Mouse (Mus musculus): ENCODE data around the gene Sf3a1.
"Not testable (repeated sequence)": the region's sequence is repeated elsewhere in the genome, so short reads cannot be mapped to it uniquely, and the experiment has no call there.

The Sf3a1 gene

GRCm38 (mm10) chr11:4138964-4139363, 21.2 kb upstream of the Sf3a1 start:
- DNase-seq, result no peak

GRCm38 (mm10) chr11:4141505-4141904, 18.6 kb upstream of the Sf3a1 start:
- no peak for DNase-seq

- no peak for DNase-seq
Measured at GRCm38 (mm10) chr11:4142352-4142751, 17.8 kb upstream of the Sf3a1 start.

- peak; percentile 65 to 79 for DNase-seq
Measured at GRCm38 (mm10) chr11:4143281-4144062, 16.7 kb upstream of the Sf3a1 start.

DNA sequence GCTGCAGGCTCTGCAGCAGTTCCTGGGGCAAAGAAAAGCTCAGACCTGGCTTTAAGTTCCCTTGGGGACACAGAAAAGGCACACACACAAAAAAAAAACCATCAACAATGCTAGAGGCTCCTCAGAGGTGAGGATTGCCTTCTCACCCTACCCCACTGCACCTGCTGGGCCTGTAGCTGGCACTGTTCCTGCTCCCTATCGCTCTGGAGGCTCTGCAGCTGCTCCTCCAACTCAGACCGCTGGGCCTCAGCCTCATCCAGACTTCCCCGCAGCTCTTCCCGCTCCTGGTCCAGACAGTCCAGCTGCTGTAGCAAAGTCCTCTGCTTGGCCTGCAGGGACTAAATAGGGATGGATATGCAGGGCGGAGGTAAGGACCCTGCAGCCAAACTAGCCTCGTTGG, 13.8 kb upstream of the Sf3a1 start:
- no peak for DNase-seq

- no peak for DNase-seq
Measured at GRCm38 (mm10) chr11:4147098-4147497, 13.1 kb upstream of the Sf3a1 start.

- DNase-seq, result no peak
Measured at GRCm38 (mm10) chr11:4148120-4148519, 12.0 kb upstream of the Sf3a1 start.

DNA sequence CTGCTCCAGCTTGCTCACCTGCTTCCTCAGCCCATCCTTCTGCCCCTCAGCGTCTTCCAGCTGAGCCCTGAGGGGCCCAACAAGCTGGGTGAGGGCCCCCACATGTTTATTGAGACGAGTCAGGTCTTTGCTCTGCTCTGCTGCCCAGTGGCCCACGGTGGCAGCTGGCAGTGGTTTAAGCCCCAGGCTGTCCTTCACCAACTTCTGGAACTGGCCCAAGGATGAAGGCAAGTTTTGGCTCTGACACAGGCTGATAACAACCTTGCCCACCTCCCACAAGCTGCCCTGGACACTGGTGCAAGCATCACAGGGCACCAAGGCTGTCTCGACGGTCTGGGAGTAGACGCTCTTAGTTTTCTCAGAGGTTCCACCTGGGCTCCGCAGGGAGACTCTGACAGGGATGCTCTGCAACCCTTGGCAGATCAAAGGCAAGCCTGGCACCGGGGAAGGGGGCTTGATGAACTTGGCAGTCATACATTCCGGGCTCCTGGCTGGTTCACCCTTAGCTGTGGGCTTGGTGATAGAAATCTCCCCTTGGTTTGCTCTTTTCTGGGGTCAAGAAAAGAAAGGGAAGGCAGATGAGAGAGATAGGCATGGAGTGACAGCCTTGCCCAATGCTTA, 11.5 kb upstream of the Sf3a1 start:
- peak in 1 of 2 experiments; percentile 29 for DNase-seq

DNA sequence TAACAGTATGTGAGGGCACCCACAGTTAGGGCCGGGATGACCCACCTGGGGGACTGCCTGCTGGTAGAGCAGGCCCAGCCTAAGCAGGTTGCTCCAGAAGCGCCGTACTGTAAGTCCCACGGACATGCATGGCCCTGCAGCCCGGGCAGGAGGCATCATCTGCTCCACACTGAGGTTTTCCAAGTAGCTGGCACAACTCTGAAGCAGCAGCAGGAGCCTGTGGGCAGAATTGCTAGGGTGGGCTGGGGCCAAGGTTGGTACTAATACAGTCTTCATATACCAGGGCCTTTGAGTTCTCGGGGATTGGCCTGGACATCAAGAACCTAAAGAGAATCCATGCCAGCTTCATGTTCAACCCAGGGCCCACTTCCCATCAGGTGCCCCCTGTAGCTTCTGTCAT, 10.3 kb upstream of the Sf3a1 start:
- peak; percentile 45 to 49 for DNase-seq

DNA sequence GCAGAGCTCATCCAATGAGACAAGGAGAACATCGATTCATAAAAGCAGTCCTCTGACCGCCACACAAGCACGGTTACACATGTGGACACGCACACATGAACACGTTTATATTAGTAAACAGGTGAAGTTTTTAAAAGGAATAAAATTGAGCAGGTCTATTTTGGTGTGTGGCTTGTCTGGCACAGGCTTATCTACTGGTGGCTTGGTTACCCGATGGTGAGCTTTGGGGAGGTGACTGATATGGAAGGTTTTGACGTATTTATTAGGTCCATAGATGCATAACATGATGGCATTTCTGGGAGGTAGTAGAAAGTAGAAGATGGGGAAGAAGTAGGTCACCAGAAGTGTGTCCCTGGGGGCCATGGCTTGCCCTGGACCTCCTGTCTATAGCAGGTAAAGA, 6.5 kb upstream of the Sf3a1 start:
- no peak for DNase-seq

DNA sequence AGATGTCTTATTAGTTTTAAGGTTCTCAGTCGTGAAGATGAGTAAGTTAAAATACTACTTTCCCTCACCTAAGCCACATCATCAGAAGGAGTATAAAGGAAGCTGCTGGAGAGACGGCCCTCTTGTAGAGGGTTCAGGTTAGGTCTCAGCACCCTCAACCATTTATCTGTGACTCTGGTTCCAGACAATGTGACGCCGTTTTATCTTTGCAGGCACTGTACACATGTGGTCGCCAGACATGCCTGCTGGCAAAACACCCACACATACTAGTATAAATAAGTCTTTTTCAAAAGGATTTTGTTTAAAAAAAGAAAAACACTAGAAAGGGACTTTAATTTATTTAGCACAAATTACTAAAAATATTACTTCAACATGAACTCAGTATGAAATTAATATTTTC, 4.5 kb upstream of the Sf3a1 start:
- no peak for DNase-seq

GRCm38 (mm10) chr11:4158676-4159075, 1.5 kb upstream of the Sf3a1 start:
- DNase-seq, result no peak

DNA sequence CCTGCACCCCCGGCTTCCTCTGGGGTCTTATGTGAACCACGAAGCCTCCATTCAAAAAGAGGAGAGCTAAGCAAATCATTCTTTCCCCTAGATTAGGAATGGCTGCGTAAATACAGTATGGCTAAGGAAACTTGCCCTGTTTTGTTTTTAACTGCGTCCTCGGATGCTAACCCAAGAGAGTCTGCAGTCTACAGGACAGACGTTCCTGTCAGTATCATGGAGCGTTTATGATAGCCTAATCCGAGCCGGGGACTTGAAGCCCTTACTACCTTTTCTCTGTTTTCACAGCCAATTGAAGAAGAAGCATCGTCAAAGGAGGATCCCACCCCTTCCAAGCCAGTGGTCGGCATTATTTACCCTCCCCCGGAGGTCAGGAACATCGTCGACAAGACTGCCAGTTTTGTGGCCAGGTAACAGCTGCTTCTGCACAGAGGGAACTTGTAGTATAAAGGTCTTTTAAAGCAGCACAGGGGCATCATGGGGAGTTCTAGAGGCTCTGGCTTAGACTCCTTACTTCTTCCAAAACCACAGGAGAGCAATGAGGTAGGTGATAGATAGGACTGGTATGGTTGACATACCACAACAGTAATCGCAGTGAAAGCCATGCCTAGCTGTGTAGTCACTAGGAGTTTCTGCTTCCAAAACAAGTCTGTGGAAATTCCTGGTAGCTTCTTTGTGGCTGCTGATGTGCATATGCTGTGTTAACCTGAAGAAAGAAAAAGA, 769 bp downstream of the Sf3a1 start:
- no peak for DNase-seq

DNA sequence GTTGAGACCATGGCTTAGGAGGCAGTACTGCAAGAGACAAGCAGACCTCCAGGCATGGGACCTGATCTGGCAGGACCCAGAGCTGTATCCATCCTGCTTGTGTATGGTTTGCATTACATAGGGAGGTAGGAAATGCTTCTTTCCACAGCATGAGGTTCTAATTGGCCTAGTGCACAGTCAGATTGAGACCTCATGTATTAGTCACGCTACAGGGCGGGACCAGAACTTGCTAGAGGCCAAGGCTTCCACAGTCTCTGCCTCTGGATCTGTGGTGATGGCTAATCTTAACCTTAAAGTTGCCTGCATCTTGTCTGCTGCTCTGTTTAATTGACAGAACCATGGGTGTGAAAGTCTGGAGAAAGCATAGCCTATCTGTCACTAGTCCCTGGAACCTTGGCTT, 4.6 kb downstream of the Sf3a1 start:
- no peak for DNase-seq

GRCm38 (mm10) chr11:4166467-4167090, 6.4 kb downstream of the Sf3a1 start:
- DNase-seq, result no peak

DNA sequence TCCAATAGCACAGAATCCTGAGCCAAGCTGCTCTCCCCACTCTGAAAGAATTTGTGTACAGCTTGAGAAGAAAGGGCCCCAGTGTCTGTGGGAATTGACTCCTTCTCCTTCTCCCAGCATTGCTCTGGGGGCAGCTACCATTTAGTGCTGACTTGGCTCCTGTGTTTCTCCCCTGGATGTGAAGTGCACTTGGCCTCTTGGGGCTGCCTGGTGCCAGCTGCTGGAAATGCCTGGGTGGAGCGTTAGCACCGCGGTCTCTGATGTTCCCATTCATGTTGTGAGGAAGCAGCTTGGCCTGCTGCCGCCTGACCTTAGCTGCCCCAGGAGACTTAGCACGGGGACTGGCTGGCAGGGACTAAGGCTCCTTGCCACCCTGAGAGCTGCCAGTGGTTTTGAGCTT, 14.4 kb downstream of the Sf3a1 start:
- DNase-seq, result peak; percentile 31 to 39

GRCm38 (mm10) chr11:4177716-4178115, 17.6 kb downstream of the Sf3a1 start:
- DNase-seq, result peak in 1 of 2 experiments; percentile 30

DNA sequence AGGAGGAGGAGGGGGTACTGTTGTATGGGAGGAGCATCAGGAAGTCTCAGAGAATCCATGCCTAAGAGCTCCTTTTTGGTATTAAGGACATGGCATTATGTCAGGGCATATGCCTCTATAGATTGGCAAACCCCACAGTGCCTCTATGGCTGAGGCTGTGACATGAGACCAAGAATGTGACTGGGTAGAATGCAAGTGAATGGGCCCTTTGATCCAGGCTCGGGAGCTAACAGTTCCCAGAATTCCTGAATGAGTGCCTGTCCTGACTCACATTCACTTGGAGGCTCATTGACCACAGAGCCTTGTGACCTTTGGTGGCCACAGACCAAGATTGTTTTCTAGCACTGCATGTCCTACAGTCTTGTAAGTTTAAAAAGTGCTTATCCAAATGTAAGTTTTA, 21.9 kb downstream of the Sf3a1 start:
- DNase-seq, result no peak

- no peak for DNase-seq
Measured at GRCm38 (mm10) chr11:4183511-4183910, 23.4 kb downstream of the Sf3a1 start.

DNA sequence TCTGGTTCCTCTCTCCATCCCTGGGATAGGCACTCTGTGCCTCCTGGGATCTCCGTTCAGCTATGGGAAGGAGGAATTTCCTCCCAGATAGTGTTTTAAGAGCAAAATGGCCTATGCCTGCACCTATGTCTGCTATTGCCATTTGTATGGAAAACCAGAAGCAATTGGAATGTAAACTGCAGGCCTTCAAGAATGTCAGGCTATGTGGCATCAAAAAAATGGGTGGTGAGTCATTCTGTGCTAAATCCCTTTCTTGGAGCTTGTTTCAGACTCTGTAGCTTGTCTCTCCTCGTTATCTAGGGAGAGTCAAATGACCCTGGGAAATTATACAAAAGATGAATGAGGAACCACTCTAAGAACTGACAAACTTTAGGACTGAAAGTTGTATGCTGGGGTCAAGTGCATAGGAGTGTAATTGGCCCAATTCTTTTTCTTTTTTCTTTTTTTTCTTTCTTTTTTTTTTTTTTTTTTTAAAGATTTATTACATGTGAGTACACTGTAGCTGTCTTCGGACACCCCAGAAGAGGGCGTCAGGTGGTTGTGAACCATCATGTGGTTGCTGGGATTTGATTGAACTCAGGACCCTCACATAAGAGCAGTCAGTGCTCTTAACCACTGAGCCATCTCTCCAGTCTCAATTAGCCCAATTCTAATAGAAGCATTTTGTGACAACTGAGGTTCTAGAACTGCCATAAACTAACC, 24.3 kb downstream of the Sf3a1 start:
- no peak for DNase-seq

DNA sequence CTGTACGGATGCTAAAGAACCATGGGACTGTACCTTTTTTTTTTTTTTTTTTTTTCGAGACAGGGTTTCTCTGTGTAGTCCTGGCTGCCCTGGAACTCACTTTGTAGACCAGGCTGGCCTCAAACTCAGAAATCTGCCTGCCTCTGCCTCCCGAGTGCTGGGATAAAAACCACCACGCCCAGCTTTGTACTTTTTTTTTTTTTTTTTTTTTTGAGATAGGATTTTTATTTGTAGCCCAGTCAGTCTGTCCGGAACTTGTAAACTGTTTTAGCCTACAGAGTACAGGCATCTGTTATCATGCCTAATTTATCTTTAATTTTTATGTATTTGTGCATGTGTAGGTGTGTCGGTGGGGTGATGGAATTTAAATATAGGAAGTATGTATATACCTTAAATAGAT, 25.3 kb downstream of the Sf3a1 start:
- DNase-seq, result not testable (repeated sequence)

DNA sequence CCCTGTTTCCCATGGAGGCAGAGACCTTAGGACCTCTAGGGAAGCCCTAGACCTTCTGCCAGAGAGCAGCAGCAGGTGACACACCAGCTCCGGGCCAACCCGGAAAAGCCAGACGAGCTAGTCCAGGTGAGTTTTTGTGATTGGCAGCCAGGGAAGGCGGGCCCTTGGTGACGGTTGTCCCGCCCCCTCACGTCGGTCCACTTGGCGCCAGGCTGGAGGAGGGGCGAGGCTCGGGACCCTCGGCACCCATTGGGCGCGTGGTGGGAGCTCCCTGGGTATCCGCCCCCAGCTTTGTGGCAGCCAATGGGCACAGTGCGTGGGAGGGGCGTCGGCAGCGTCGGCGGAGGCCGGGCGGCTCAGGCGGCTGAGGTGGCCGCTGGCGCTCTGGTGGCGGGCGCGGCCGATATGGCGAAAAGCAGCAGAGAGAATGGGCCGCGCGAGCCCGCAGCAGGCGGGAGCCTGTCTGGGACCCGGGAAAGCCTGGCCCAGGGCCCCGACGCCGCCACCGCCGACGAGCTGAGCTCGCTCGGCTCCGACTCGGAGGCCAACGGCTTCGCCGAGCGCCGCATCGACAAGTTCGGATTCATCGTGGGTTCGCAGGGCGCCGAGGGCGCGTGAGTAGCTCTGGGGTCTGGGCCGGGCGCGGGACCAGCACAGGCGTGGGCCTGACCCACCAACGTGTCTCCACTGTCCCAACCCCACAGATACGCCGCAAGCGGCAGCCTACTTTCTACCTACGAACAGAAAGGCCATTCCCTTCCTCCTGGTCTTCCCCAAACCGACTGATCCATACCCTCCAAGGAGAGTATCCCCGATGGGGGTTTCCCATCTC, 26.6 kb downstream of the Sf3a1 start, which contains the start of gene Tbc1d10a:
Tbc1d10a (plus strand) TSS at position 304 of the 832 bp plus-strand sequence.
- peak; percentile 98 to 99 for DNase-seq
